Mouse (Mus musculus) thymus, postnatal 4 days (tissue): ENCODE measurements around the gene Mfsd11.
"Not testable (repeated sequence)": the region's sequence is repeated elsewhere in the genome, so short reads cannot be mapped to it uniquely, and the experiment has no call there.

Experiments used
- DNase-seq: peaks from one replicate; pipeline ENCODE4 v3.0.0; 2021

Gene Mfsd11

GRCm38 (mm10) chr11:116893532-116894442 is 41.5 kb downstream of the Mfsd11 start:
- peak; percentile 28 for DNase-seq

DNA sequence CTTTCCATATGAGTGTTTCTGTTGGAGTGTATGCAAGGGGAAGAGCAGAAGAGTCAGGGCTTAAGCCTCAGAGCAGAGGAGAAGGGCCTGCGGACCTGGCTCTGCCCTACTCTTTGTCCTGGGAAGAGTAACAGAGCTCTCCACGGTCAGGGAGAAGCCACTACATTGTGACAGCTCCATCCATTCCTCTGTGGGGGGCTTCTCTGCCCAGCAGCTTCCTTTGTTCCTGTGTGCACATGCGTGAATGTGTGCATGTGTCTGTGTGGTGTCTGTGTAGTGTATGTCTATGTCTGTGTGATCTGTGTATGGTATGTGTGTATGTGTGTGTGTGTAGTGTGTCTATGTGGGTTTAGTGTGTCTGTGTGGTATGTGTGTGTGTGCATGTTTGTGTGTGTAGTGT is 43.2 kb downstream of the Mfsd11 start:
- DNase-seq, result no peak

- no peak for DNase-seq
These were observed 47.0 kb downstream of the Mfsd11 start for GRCm38 (mm10) chr11:116899247-116899646.

- DNase-seq, result not testable (repeated sequence)
These were observed 50.3 kb downstream of the Mfsd11 start for GRCm38 (mm10) chr11:116902588-116902987.

DNA sequence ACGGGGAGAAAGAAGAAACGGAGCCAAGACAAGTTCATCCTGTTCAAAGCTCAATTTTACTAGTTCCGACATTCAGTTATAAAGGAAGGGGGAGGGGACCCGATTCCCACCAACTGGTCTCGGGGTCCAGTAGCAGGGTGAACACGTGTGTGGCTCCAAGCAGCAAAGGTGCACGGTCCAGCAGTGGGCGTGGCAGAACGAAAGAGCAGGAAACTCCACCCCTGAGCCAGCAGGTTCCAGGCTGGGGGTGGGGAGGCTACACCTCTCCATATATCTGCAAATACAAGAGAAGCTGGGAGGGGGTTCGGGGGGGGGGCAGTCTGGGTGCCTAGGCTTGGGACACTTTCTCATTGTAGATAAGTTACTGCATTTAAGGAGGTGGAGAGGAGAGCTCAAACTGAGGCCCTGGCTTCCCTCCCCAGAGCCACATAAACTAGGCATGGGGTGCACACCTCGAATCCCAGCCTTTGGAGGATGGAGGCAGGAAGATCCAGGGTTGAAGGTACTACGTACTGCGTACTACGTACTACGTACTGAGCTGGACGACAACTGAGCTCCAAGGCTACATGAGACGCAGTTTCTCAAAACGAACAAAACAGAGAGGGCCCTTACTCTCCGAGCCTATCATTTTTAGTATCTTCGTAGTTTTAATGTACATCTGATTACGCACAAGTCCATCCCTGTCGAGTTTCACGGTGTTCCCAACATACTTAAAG is 53.7 kb downstream of the Mfsd11 start:
- DNase-seq, result no peak

- no peak for DNase-seq
These were observed 61.3 kb downstream of the Mfsd11 start for GRCm38 (mm10) chr11:116913573-116913972.

GRCm38 (mm10) chr11:116914267-116914885 is 62.1 kb downstream of the Mfsd11 start:
- DNase-seq, result no peak

DNA sequence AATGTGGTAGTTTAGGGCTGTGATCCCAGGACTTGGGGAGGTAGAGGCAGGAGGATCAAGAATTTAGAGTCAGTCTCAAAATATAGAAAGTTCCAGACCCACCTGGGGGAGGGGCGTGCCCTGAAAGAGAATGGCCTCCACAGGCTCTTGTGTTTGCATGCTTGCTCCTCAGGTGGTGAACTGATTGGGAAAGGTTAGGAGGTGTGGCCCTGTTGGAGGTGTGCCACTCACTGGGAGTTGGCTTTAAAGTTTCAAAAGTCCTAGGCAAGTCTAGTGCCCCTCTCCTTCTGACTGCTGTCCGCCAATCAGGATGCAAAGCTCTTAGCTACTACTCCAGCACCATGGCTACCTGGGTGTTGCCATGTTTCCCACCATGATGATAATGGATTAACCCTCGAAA is 63.0 kb downstream of the Mfsd11 start:
- no peak for DNase-seq

- DNase-seq, result no peak
These were observed 65.1 kb downstream of the Mfsd11 start for GRCm38 (mm10) chr11:116917361-116917760.

DNA sequence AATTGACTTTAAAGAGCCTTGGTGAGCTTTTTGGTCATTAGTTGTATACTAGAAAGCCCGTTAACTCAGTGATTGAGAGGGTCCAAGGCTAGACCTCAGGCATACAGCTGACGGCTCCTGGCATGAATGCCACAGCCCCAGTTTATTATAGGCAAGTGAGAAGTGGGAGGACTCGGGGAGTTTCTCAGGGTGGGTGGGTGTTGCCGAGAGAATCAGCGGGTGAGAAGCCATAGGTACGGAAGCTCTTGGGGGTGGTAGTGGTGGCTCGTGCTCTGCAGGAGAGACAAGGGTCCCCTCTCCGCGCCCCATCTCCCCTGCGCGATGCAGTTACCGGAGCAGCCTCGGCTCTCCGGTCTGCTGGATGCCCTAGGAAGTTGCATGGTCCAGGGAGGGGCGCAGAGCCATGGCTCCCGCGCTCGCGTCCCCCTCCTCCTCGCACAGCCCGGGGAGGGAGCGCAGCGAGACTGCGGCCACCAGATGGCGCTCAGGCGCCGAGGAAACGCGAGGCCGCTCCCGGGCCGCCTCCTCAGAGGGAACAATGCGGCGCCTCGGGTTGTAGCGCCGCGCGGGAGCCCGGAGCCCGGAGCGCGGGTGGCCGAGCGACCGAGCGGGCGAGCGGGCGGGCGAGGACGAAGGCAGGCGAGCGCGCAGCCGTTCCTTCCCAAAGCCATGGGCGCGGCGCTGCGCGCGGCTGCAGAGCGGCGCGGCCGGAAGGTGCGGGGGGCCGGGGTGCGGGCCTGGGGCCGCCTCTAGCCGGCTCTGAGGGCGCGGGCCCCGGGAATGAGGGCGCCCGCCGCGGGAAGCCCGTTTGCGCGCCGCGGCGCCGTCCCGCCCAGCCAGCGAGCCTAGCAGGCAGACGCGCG is 66.3 kb downstream of the Mfsd11 start, which contains the start of gene Mgat5b:
Mgat5b (plus strand) TSS at position 541 of the 863 bp plus-strand sequence.
- DNase-seq, result peak; percentile 96

DNA sequence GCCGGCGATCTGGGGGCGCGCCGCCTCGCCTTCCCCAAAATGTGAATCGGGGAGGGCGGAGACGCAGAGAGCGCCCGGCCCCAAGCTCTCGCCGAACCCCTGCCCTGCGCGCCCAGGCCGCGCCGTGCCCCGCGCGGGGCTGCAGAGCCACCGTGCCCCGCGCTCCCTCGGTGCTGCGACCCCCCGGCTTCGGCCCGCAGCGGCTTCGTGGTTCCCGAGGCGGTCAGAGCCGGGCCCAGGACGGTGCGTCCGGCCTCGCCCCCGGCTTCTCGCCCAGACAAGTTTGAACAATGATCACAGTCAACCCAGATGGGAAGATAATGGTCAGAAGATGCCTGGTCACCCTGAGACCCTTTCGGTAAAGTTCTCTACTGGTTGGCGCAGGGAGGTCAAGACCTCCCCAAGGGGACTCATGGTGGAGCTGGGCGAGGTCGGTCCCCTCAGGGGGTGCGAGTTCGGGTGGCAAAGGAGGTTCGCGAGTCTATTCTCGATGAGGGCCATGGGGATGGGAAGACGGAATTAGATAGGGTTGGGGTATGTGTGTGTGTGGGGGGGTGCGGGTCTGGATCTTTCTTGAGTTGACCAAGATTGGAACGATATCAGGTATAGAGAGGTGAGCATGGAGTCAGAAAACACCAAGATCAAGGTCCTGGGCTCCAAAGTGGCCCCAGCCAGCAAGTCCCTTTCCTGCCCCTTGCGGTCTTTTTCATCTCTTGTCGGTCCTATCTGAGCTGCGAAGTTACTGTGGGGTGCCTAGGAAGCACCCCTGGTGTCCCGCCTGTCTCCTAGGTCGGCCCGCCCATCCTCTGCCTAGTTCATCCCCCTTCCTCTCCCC is 67.2 kb downstream of the Mfsd11 start:
- no peak for DNase-seq

- DNase-seq, result peak; percentile 31
These were observed 68.5 kb downstream of the Mfsd11 start for GRCm38 (mm10) chr11:116920746-116921145.

- no peak for DNase-seq
These were observed 69.8 kb downstream of the Mfsd11 start for GRCm38 (mm10) chr11:116922058-116922457.
